Mouse (Mus musculus) neural tube, embryonic 13.5 days (tissue): ENCODE measurements at regions not wholly inside any gene's neighbourhood (a gene's known extent, or its start where the extent isn't known, plus 50 kb on each side); places are given as distances from the start of the nearest gene placed in this dataset.
A peak's percentile ranks its signal among the peaks of the same experiment; 100 is the strongest.

Experiments
- ATAC-seq: fragments of 200-750 bp; cut with Nextera tagmentation; 2 replicates; pipeline ENCODE4 v1.8.0; 2017; ENCODE audit warnings: low read depth, mild to moderate bottlenecking, moderate TSS enrichment, moderate library complexity
- H3K27ac ChIP-seq: fragments of 300-500 bp; sonication (generic); replicated peaks from 2 replicates; pipeline ENCODE4 v1.5.1; 2015; ENCODE audit warnings: moderate library complexity, mild to moderate bottlenecking, inconsistent platforms
- H3K27me3 ChIP-seq: fragments of 300-500 bp; sonication (generic); 2 replicates; pipeline ENCODE4 v1.6.1; 2015; ENCODE audit warnings: mild to moderate bottlenecking, inconsistent platforms
- H3K36me3 ChIP-seq: fragments of 300-500 bp; sonication (generic); 2 replicates; pipeline ENCODE4 v1.6.1; 2015; ENCODE audit warnings: mild to moderate bottlenecking, inconsistent platforms
- H3K4me1 ChIP-seq: fragments of 300-500 bp; sonication (generic); replicated peaks from 2 replicates; pipeline ENCODE4 v1.6.1; 2015; ENCODE audit warnings: inconsistent platforms
- H3K4me2 ChIP-seq: fragments of 300-500 bp; sonication (generic); 2 replicates; pipeline ENCODE4 v1.6.1; 2015; ENCODE audit warnings: inconsistent platforms, mild to moderate bottlenecking, moderate library complexity
- H3K4me3 ChIP-seq: fragments of 300-500 bp; sonication (generic); 2 replicates; pipeline ENCODE4 v1.5.1; 2015; ENCODE audit warnings: mild to moderate bottlenecking, inconsistent platforms
- H3K9ac ChIP-seq: fragments of 300-500 bp; sonication (generic); 2 replicates; pipeline ENCODE4 v1.6.1; 2015; ENCODE audit warnings: moderate library complexity, mild to moderate bottlenecking, inconsistent platforms
- H3K9me3 ChIP-seq: fragments of 300-500 bp; sonication (generic); 2 replicates; pipeline ENCODE4 v1.6.1; 2016; ENCODE audit warnings: inconsistent platforms
- WGBS: fragments of 180-500 bp; shearing (Covaris S2); methylation state at CpG from one replicate; pipeline ENCODE4 v1.1.7; 2015; 5-methylcytosine and 5-hydroxymethylcytosine counted together

DNA sequence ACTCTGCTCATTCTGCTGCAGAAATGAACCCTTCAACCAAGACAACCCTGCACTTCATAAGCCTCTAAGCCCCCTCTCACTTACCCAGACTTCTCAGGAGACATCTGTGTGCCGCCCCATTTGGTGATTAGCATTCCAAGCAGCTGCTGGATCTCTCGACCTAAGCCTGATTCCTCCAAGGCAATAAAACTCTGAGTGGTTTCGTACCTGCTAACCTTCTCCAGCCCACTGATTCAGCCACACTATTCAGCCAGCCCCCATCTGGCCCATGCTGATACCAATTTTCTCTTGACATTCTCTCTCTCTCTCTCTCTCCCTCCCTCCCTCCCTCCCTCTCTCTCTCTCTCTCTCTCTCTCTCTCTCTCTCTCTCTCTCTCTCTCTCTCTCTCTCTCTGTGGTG is 88.2 kb downstream of the Zmat3 start:
- Histone ChIP-seq H3K4me2 (no peak overlapping the region), H3K9ac (no peak overlapping the region), H3K27ac (no peak overlapping the region), H3K9me3 (no peaks in the 10 kb centered on the region), H3K4me1 (no peaks in the 10 kb centered on the region), H3K36me3 (no peaks in the 10 kb centered on the region), H3K4me3 (no peak overlapping the region), H3K27me3 (no peaks in the 10 kb centered on the region)
- peak; percentile 50; the same call in 1 of the 2 replicates for ATAC-seq
- 18% methylated on average over 3 of the region's 3 CpGs for WGBS

- Histone ChIP-seq H3K9ac (no peak overlapping the region), H3K4me2 (no peak overlapping the region), H3K9me3 (0 out of 2 replicates have a peak, but pooled peaks cover 3% of the 10 kb centered on the region), H3K27ac (no peak overlapping the region), H3K27me3 (no peaks in the 10 kb centered on the region), H3K4me1 (no peaks in the 10 kb centered on the region), H3K36me3 (no peaks in the 10 kb centered on the region), H3K4me3 (no peak overlapping the region)
- 16% methylated on average over 5 of the region's 5 CpGs for WGBS
- ATAC-seq, result no peak
Observed at GRCm38 (mm10) chr3:32265619-32266222, 100.1 kb downstream of the Zmat3 start.
